Mouse (Mus musculus) skeletal muscle tissue, postnatal 0 days (tissue): Measurements from ENCODE around the gene Pigyl. TPM values are rescaled to one million over a fixed set of nuclear protein-coding genes. Genes with fewer than 3 reads are reported as not detected.

Source experiments
- microRNA-seq, 2 experiments: library from miRNA; unstranded; fragments of <30 nt; microRNA quantifications; one replicate each; pipeline ENCODE4; 2016
- polyA plus RNA-seq: library from polyadenylated mRNA; unstranded; fragments of >200 nt; fragmentation: Nextera tagmentation; extraction: Ambion mirVana; gene quantifications from 2 replicates; pipeline ENCODE4 v1.2.1, GENCODE M21; 2015

Gene Pigyl
- polyA plus RNA-seq, result 65.1 and 66.3 TPM in 2 replicates

DNA sequence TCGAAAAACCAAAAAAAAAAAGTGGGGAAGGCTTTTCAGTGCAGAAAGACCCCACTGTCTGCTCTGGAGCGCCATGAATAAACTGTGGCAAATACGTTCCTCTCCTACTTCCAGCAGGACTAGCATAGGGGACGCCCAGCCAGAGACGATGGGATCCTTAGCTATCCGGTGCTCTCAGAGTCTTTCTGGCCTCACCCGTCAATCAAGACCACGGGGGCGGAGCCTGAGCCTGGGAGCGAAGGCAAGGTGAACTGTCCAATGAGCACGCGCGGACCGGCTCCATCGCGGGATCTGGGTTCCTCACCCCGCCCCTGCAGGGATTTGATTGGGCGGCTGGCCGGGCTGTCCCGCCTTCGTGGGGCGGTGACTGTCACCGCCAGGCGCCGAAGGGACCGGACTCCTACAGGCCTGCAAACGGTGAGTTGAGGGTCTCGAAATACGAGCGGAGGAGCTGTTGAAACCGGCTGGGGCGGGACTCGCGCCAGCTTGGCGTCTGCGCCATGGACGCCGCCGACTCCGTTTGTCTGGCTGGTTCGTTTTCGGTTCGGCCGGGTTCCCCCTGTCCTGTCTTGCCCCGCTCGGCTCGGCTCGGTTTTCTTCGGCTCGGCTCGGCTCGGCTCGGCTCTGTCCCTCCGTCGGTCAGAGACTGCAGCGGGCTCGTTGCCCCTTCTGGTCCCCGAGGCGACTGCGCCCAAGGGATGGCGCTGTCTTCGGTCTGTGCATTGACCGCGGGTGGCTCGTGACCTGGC is at the start of gene Pigyl:
Gene Pigyl, plus strand, starts transcription at position 350 of the 749 bp plus-strand sequence.

DNA sequence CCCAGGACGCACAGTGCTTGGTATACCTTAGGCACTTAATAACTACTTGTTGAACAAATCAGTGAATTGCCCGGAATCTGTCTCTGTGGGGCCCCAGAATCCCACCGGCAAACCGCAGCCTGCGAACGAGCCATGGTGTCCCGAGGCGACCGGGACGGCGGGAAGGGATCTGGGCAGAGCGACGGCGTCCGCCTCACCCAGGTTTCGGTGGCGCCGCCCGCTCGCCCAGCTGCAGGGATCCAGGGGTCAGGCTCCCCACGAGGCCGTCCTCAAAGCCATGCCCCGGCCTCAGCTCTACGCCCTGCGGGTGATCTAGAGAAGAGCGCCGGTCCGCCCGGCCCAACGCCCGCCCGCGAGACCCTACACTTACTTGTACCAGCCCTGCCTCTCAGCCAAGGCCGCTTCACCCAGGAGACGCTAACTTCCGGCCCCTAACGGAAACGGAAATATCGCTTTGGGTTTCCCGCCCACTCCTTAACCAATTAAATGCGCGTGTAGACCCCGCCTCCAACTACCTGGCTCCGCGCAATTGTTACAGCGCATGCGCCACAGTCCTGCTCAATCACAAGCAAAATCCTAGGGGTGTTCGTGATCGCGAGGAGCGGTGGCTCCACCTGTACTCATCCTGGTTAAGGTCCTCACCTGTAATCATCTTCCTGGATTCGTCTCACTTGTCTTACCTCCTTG is 39.8 kb upstream of the Pigyl start, which contains the start of gene Elof1:
Gene Elof1, minus strand, starts transcription at position 433 of the 687 bp plus-strand sequence.

DNA sequence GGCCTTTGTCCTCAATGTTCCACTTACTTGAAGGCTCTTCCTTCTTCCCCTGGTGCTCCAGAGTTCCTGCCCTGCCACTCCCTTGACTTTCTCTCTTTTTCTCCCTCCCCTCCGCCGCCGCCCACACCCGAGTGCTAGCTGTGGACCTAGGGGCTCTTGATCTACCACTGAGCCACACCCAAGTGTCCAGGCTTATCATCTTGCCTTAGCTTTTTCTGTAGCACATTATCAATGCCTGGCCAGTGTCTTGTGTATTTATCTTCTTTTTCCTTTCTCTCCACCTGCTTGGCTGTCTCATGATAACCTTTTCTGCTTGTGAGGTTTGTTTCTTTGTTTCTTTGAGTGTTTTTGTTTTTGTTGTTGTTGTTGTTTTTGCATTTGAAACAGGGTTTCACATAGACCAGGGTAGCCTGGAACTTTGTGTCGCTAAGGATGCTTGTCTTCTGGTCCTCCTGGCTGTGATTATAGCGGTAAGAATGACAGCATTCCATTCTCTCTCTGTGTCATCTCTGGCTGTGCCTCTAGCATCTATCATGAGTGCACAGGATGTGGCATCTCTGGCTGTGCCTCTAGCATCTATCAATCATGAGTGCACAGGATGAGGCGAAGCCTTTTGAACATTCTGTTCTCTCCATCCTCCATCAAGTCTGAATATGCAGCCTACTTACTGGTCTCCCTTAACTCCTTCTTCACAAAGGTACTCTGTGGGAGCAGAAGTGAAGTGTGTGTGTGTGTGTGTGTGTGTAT is 20.8 kb upstream of the Pigyl start, which contains the start of gene Acp5:
Gene Acp5, minus strand, starts transcription at position 68 of the 747 bp plus-strand sequence.

DNA sequence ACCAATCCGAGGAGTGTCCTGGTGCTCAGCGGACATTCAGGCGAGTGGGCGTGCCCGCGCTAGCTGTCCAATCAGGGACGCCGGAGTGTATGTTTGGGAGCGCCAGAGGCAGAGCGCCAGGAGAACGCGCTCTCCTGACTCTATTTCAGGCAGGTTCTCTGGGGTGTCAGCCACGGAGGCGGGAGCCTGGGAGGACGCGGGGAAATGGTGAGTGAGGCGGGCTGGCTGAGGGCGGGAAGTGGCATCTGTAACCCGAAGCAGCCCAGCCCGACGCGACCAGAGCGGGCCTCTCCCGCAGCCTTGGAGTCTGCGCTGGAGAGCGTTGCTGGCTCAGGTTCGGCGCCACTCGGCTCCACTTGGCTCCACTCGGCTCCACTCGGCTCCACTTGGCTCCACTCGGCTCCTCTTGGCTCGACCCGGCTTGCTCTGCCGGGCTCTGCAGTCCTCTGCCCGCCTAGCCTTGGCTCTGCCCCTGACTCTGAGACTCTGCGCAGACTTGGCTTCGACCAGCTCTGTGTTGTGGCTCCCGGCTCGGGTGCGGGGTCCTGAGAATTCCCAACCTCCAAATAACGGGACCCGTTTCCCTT is 31.5 kb downstream of the Pigyl start, which contains the start of gene Zfp872:
Gene Zfp872, plus strand, starts transcription at position 66 of the 587 bp plus-strand sequence.

Small RNAs within 50 kb of the gene (microRNA-seq; reads per million reads assigned to microRNA genes)
- 0 to 0.21 reads per million in 2 experiments for gene Mir7084

Other genes starting within 250 kb of the Pigyl start
- gene Rab3d, start 238.7 kb upstream of the Pigyl start, polyA plus RNA-seq, result 6.7 and 17.4 TPM in 2 replicates
- gene Ccdc159, start 229.4 kb upstream of the Pigyl start, polyA plus RNA-seq, result 1.1 and 1.3 TPM in 2 replicates
- gene Tmem205, start 229.3 kb upstream of the Pigyl start, polyA plus RNA-seq, result 33.4 and 53.5 TPM in 2 replicates
- 1.4 and 2.0 TPM in 2 replicates for gene Plppr2, start 219.8 kb upstream of the Pigyl start, polyA plus RNA-seq
- 2.1 and 2.6 TPM in 2 replicates for gene Swsap1, start 201.1 kb upstream of the Pigyl start, polyA plus RNA-seq
- gene Epor, start 193.3 kb upstream of the Pigyl start, polyA plus RNA-seq, result 8.0 and 9.8 TPM in 2 replicates
- 0.27 TPM in 2 replicates for gene Rgl3, start 167.4 kb upstream of the Pigyl start, polyA plus RNA-seq
- 0.09 and 0.12 TPM in 2 replicates for gene Ccdc151, start 154.2 kb upstream of the Pigyl start, polyA plus RNA-seq
- 28.7 and 37.6 TPM in 2 replicates for gene Prkcsh, start 154.0 kb upstream of the Pigyl start, polyA plus RNA-seq
- gene Elavl3, start 104.8 kb upstream of the Pigyl start, polyA plus RNA-seq, result not detected in 2 replicates
- gene Gm49318, start 85.6 kb upstream of the Pigyl start, polyA plus RNA-seq, result not detected in 2 replicates
- 3.8 and 4.5 TPM in 2 replicates for gene Zfp653, start 85.5 kb upstream of the Pigyl start, polyA plus RNA-seq
- gene Ecsit, start 71.4 kb upstream of the Pigyl start, polyA plus RNA-seq, result 40.4 and 43.4 TPM in 2 replicates
- 8.7 and 11.2 TPM in 2 replicates for gene Cnn1, start 57.6 kb upstream of the Pigyl start, polyA plus RNA-seq
- 69.6 and 81.4 TPM in 2 replicates for gene Elof1, start 39.7 kb upstream of the Pigyl start, polyA plus RNA-seq
- 1.6 and 22.5 TPM in 2 replicates for gene Acp5, start 21.1 kb upstream of the Pigyl start, polyA plus RNA-seq
- gene Zfp872, start 31.2 kb downstream of the Pigyl start, polyA plus RNA-seq, result 0.22 TPM in 1 of 2 replicates, not detected in the other
- gene Zfp809, start 68.9 kb downstream of the Pigyl start, polyA plus RNA-seq, result 6.9 and 7.2 TPM in 2 replicates
- gene Zfp599, start 103.0 kb downstream of the Pigyl start, polyA plus RNA-seq, result 0.19 and 0.24 TPM in 2 replicates
- 3.2 and 3.8 TPM in 2 replicates for gene Zfp810, start 150.8 kb downstream of the Pigyl start, polyA plus RNA-seq
- 6.7 and 8.2 TPM in 2 replicates for gene Anln, start 232.3 kb downstream of the Pigyl start, polyA plus RNA-seq